Mouse (Mus musculus): Measurements from ENCODE around the gene Shisa8.

- no peak for TF ChIP-seq POLR2A (IDR thresholded peaks at IDR 0.05; ENCODE audit: extremely low read depth, insufficient read depth, low read length)
- no peak for TF ChIP-seq CTCF (IDR thresholded peaks at IDR 0.05; ENCODE audit: low read depth, low read length)
These were observed 37.5 kb downstream of the Shisa8 start for GRCm38 (mm10) chr15:82175091-82175490.

Data from liver, adult 2 months (tissue).